Mouse (Mus musculus) ES-E14 (cell line): ENCODE measurements at regions not wholly inside any gene's neighbourhood (a gene's known extent, or its start where the extent isn't known, plus 50 kb on each side); places are given as distances from the start of the nearest gene placed in this dataset.

Experiments used
- CHD2 ChIP-seq: IDR thresholded peaks from 2 replicates; pipeline ENCODE4 v1.6.1; 2014; ENCODE audit warnings: mild to moderate bottlenecking, low read depth, low read length, inconsistent platforms
- HCFC1 ChIP-seq: IDR thresholded peaks from 2 replicates; pipeline ENCODE4 v1.6.1; 2012; ENCODE audit warnings: low read length, inconsistent platforms, borderline replicate concordance; ENCODE audit not compliant: insufficient read depth
- MAFK ChIP-seq: IDR thresholded peaks from 2 replicates; pipeline ENCODE4 v1.6.1; 2014; ENCODE audit warnings: mild to moderate bottlenecking, low read depth, low read length, inconsistent platforms; ENCODE audit not compliant: insufficient read depth
- ZC3H11A ChIP-seq: IDR thresholded peaks from 2 replicates; pipeline ENCODE4 v1.6.1; 2012; ENCODE audit warnings: low read depth, mild to moderate bottlenecking, inconsistent platforms, low read length, borderline replicate concordance
- ZNF384 ChIP-seq: IDR thresholded peaks from 2 replicates; pipeline ENCODE4 v1.6.1; 2012; ENCODE audit warnings: low read depth, low read length, inconsistent platforms

- no peak for TF ChIP-seq ZC3H11A
- no peak for TF ChIP-seq MAFK
- no peak for TF ChIP-seq ZNF384
- TF ChIP-seq CHD2: no peak
- no peak for TF ChIP-seq HCFC1
Measured at GRCm38 (mm10) chr13:47951043-47951442, 310.0 kb upstream of the Id4 start.
